Mouse (Mus musculus) thymus, postnatal 10 days (tissue): ENCODE results near the gene Megf11.

ENCODE experiments used
- DNase-seq, 2 experiments: peaks; one replicate each; pipeline ENCODE4 v3.0.0; 2021; ENCODE audit warnings: low spot score in 2 of 2

Gene Megf11

DNA sequence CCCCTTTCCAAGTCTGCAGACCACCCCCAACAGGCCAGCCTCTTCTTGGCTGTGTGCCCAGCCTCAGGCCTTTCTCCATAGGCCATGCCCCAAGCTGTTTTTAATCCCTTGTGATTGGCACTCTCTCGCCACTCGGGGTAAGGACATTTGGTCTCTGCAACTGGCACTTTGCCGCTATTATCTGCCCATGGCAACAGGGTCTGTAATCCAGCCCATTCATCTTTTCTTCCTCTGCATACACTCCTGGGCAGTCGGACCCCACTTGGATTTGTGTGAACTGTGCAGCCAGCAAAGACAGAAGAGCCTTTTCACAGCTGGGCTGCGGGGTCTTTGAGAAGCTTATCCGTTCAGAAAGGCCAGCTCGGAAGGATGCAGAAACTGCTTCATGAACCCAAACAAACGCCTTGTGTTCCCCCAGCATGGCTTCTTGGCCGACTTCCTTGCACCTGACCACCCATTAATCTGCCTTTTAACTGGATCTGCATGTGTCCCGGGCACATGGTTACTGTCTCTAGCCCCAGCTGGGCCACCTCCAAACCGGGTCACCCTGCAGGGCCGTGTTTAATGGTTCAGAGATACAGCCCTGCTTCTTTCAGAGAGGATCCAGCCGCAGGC lies 220.4 kb downstream of the Megf11 start:
- no peak for DNase-seq

GRCm38 (mm10) chr9:64607049-64607448 lies 221.6 kb downstream of the Megf11 start:
- no peak for DNase-seq

- DNase-seq = no peak
These were observed 224.1 kb downstream of the Megf11 start for GRCm38 (mm10) chr9:64609546-64609945.

GRCm38 (mm10) chr9:64612121-64612983 lies 226.9 kb downstream of the Megf11 start:
- no peak for DNase-seq

DNA sequence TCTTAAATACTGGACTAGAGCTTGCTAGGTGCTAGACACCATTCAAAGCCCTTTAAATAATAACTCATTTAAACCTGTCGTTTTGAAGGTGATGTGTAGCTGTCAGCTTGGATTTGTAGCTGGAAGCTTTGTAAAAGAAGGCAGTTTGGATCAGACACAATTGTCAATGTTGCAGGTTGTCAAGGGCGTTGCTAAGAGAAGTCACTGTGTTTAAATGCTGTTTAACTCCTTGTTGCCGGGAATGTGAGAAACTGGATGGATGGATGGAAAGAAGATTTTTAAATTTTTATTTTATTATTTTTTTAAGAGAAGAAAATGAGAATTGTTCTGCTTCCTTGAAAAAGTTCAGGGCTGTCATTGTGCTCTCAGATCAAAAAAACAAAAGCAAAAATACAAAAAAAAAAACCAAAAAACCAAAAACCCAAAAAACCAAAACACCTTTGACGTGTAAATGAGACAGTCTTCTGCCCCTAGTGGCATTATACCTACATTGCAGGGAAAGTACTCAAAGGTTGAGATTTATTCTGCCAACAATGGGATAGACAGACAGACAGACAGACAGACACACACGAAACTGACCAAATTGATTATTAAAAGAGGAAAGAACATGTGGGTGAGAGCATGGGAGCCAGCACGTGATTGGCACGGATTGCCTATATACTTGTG lies 227.7 kb downstream of the Megf11 start:
- no peak for DNase-seq

DNA sequence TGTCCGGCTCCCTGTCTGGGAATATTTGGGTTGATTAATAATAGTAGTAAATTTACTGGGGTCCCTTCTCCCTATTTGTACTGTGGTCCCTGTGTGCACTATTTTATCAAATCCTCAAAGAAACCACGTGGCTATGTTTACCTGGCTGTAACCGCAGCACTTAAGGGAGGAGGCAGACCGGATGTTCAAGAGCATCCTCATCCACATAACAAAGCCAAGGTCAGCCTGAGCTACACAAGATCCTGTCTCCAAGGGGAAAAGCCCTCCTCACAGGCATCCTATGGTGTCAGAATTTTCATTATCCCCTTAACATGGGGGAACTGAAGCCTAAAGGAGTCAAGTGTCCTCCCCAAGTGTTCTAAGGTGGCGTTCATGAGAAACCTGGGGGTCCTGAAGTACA lies 232.0 kb downstream of the Megf11 start:
- no peak for DNase-seq

GRCm38 (mm10) chr9:64618433-64618832 lies 233.0 kb downstream of the Megf11 start:
- no peak for DNase-seq

- no peak for DNase-seq
These were observed 234.0 kb downstream of the Megf11 start for GRCm38 (mm10) chr9:64619440-64619839.

DNA sequence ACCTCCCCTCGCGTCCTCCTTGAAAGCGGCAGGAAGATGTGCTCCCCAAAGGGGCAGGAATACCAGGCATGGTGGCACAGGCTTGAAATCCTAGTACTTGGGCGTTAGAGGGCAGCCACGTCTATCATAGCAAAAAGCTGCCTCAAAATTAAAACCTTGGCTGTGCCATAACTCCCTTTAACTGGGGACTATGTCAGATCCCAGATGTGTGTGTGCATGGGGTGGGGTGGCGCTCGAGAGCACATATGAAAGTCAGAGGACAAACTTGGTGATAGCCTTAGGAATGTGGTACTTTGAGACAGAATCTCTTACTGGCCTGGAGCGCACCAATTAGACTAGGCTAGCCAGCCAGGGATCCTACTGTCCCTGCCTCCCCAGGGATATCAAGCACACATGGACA lies 235.2 kb downstream of the Megf11 start:
- DNase-seq = no peak

- DNase-seq = no peak
These were observed 236.3 kb downstream of the Megf11 start for GRCm38 (mm10) chr9:64621499-64622296.

DNA sequence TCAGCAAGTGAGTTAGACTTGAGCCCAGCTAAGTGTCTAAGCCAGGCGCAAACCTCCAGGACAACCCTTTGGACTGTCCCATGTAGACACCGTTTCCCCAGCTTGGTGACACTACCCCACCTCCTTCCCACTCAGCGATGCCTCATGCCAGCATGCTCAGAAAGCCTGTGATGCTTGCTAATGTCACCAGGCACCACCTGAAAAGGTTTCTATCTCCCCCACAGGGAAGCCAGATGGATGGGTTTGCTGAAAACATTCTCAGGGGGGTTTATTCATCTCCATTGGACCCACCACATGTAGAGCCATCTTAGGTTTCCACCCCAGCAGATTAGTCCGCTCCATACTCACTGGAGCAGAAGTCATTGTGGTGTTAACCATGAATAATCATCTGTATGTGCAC lies 237.9 kb downstream of the Megf11 start:
- DNase-seq = no peak

DNA sequence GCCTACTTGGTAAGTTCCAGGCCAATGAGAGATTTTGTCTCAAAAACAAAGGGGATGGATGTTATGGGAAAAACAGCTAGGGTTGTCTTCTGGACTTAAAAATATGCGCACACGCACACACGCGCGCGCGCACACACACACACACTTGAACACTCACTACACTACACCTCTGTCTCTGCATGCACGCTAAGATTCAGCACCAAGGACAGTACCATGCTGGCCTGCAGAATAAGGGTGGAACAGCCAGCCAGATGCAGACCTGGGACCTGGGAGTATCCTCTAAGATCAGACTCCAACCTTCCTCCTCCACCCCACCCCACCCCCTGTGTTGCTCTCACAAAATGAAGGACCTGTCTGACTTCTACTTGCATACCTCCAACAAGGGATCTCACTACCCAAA lies 239.1 kb downstream of the Megf11 start:
- peak in 1 of 2 experiments; percentile 47 for DNase-seq

GRCm38 (mm10) chr9:64629802-64630201 lies 244.4 kb downstream of the Megf11 start:
- no peak for DNase-seq

- no peak for DNase-seq
These were observed 247.7 kb downstream of the Megf11 start for GRCm38 (mm10) chr9:64633169-64633568.

GRCm38 (mm10) chr9:64636111-64636510 lies 250.7 kb downstream of the Megf11 start:
- no peak for DNase-seq

GRCm38 (mm10) chr9:64636961-64637360 lies 251.5 kb downstream of the Megf11 start:
- DNase-seq = no peak

DNA sequence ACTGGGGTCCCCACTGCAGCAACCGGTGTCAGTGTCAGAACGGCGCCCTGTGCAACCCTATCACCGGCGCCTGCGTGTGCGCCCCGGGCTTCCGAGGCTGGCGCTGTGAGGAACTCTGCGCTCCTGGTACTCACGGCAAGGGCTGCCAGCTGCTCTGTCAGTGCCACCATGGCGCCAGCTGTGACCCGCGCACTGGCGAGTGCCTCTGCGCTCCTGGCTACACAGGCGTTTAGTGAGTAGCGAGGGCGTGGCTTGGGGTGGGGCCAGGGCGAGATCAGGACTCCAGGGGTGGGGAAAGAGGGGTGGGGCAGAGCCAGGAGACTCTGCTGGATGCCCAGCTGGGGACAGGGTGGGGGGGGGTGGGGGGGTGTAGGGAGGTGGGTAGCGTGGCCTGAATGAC lies 252.8 kb downstream of the Megf11 start:
- no peak for DNase-seq

- peak in 1 of 2 experiments; percentile 39 for DNase-seq
These were observed 254.2 kb downstream of the Megf11 start for GRCm38 (mm10) chr9:64639664-64640063.

- no peak for DNase-seq
These were observed 258.7 kb downstream of the Megf11 start for GRCm38 (mm10) chr9:64644129-64644528.

DNA sequence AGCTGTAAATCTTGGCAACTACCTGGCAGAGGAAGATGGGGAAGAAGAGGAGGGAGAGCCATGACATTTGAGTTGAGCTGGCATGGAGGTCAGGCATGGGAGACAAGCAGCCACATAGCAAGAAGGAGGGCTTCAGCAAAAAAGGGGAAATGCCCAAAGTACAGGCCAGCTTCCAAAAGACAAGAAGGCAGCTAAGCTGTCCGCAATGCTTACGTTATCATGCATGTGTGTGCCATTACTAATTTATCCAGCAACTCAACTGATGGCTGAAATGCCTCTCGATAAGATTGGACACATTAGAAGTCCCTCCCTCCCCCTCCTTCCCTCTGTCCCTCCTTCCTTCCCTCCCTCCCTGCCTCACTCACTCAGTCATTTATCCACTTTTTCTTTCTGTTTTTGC lies 260.0 kb downstream of the Megf11 start:
- no peak for DNase-seq

DNA sequence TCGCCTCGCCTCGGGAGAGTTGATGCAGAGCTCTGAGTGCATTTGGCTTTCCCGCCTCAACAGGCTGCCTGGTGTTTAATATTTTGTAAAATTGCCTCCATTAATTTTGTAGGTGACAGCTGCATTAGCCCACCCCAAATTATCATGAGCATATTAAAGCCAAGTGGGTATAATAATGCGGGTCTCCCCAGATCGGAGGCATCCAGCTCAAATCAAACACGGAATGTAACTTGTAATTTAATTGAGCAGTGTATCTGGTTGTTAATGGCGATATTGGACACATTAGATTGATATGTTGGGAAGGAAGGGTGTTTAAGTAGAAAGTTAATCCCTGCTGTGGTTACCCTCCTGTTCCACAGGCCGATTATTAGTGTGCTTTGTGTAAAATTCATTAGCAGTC lies 264.0 kb downstream of the Megf11 start:
- DNase-seq = no peak

GRCm38 (mm10) chr9:64649892-64650291 lies 264.5 kb downstream of the Megf11 start:
- no peak for DNase-seq
